Mouse (Mus musculus): ENCODE data around the gene Nsl1. TPM values are rescaled to one million over a fixed set of nuclear protein-coding genes. Genes with fewer than 3 reads are reported as not detected.

Nsl1 gene
- 24.9 and 35.6 TPM in 2 replicates for polyA plus RNA-seq (2011; ENCODE audit: insufficient read depth, insufficient read length, low read depth, missing spikeins)

DNA sequence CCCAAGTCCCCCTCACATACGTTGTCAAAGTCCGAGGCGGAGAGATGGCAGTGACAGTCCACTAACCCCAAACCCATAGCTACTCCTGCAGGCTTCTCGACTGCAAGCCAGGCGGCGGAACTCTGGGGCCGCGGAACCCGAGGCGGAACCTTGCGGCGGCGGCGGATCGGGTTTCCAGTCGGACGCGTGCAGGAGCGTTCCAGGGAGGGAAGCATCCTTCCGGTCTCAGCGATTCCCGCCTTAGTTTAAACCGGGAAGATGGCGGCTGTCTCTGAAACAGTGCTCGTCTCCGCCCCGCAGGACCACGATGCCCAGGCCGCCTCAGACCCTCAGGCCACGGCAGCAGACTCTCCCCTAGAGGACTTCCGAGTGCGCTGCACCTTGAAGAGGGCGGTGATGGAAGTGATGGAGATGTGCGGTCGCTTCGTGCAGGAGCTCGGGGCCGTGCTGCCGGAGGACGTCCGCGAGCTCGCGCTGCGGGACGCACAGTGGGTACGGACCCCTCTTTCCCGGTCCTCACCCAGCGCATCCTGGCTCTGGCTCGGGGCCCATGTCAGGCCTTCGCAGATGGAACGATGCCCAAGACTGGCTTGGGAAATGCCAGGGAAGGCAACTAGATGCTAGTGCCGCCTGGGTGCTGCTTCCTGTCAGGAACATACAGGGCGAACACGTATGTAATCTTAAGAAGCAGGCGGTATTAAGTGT is at the start of gene Nsl1, which contains the start of gene Tatdn3:
Nsl1 (plus strand) TSS at position 232 of the 705 bp plus-strand sequence.
Tatdn3 (minus strand) TSS at position 152 of the 705 bp plus-strand sequence.
- no peaks in the 10 kb centered on the region for H3K9me3 ChIP-seq (replicated peaks; ENCODE audit: control insufficient read depth, insufficient read depth, low read length, poor library complexity, severe bottlenecking)
- H3K27ac ChIP-seq (ENCODE audit: insufficient read depth, low read length): no peak within 1 kb of the TSS
- H3K36me3 ChIP-seq (ENCODE audit: control insufficient read depth, insufficient read depth, low read length, poor library complexity, severe bottlenecking): peaks cover 7% of the 10 kb centered on the region
- H3K27me3 ChIP-seq (ENCODE audit: control insufficient read depth, insufficient read depth, low read length, poor library complexity, severe bottlenecking): no peaks in the 10 kb centered on the region
- H3K9ac ChIP-seq (ENCODE audit: low read depth, poor library complexity, severe bottlenecking): peak within 1 kb of the TSS; percentile 90
- no peak for TF ChIP-seq POLR2A (IDR thresholded peaks at IDR 0.05; ENCODE audit: insufficient read depth, low read length)
- TF ChIP-seq CTCF (IDR thresholded peaks at IDR 0.05; ENCODE audit: low read depth, low read length): no peak
- no peak for TF ChIP-seq EP300 (IDR thresholded peaks at IDR 0.05; ENCODE audit: insufficient read depth, low read depth, low read length)
- no peaks in the 10 kb centered on the region for H3K4me1 ChIP-seq (ENCODE audit: control insufficient read depth, insufficient read depth, low read length)
- H3K4me3 ChIP-seq (ENCODE audit: low read depth, low read length): peak within 1 kb of the TSS; percentile 84

DNA sequence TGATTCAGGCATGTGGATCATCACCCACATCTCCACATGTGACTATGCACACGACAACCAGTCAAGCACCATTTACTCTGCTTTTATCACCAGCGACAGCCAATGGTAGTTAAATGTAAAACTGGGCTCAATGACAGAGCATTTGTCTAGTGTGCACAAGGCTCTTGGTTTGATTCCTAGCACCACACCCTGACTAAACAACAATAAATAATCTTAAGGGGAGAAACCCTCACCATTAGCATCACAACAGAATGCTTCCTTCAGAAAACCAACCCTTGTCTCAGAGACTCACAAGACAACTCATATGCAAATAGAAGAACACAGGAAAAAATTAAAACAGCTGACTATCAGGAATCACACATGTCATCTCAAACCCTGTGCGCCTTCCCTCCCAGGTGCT is 48.5 kb upstream of the Nsl1 start:
- TF ChIP-seq CTCF (IDR thresholded peaks at IDR 0.05; ENCODE audit: low read depth, low read length) (no peak), EP300 (IDR thresholded peaks at IDR 0.05; ENCODE audit: insufficient read depth, low read depth, low read length) (no peak), POLR2A (IDR thresholded peaks at IDR 0.05; ENCODE audit: insufficient read depth, low read length) (no peak)
- Histone ChIP-seq H3K36me3 (ENCODE audit: control insufficient read depth, insufficient read depth, low read length, poor library complexity, severe bottlenecking) (peaks cover 5% of the 10 kb centered on the region; the same call in 1 of the 2 replicates), H3K27ac (ENCODE audit: insufficient read depth, low read length) (no peak overlapping the region), H3K4me3 (ENCODE audit: low read depth, low read length) (no peak overlapping the region), H3K27me3 (ENCODE audit: control insufficient read depth, insufficient read depth, low read length, poor library complexity, severe bottlenecking) (no peaks in the 10 kb centered on the region), H3K9ac (ENCODE audit: low read depth, poor library complexity, severe bottlenecking) (no peak overlapping the region), H3K9me3 (replicated peaks; ENCODE audit: control insufficient read depth, insufficient read depth, low read length, poor library complexity, severe bottlenecking) (no peaks in the 10 kb centered on the region), H3K4me1 (ENCODE audit: control insufficient read depth, insufficient read depth, low read length) (no peaks in the 10 kb centered on the region)

DNA sequence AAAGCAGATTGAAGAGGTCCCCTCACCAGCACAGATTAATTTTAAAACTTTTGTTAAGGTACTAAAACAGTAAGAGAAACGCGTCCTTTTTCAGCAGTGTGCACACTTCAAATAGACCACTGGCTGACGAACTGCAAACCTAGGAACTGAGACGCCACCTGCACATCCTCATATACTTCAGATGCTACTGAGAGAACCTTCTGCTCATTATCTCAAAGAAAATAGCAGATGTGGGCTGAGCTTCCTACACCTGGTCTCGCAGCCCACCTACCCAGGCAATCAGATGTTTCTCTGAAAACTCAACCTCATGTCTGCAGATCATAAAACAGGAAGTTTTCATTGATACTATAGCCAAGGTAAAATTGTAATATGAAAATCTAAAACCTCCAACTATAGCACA is 43.0 kb upstream of the Nsl1 start:
- H3K27me3 ChIP-seq (ENCODE audit: control insufficient read depth, insufficient read depth, low read length, poor library complexity, severe bottlenecking): no peaks in the 10 kb centered on the region
- no peak overlapping the region for H3K9ac ChIP-seq (ENCODE audit: low read depth, poor library complexity, severe bottlenecking)
- H3K9me3 ChIP-seq (replicated peaks; ENCODE audit: control insufficient read depth, insufficient read depth, low read length, poor library complexity, severe bottlenecking): no peaks in the 10 kb centered on the region
- no peaks in the 10 kb centered on the region for H3K4me1 ChIP-seq (ENCODE audit: control insufficient read depth, insufficient read depth, low read length)
- H3K27ac ChIP-seq (ENCODE audit: insufficient read depth, low read length): no peak overlapping the region
- H3K4me3 ChIP-seq (ENCODE audit: low read depth, low read length): no peak overlapping the region
- TF ChIP-seq POLR2A (IDR thresholded peaks at IDR 0.05; ENCODE audit: insufficient read depth, low read length) (no peak), EP300 (IDR thresholded peaks at IDR 0.05; ENCODE audit: insufficient read depth, low read depth, low read length) (no peak), CTCF (IDR thresholded peaks at IDR 0.05; ENCODE audit: low read depth, low read length) (no peak)
- H3K36me3 ChIP-seq (ENCODE audit: control insufficient read depth, insufficient read depth, low read length, poor library complexity, severe bottlenecking): 0 out of 2 replicates have a peak, but pooled peaks cover 2% of the 10 kb centered on the region

DNA sequence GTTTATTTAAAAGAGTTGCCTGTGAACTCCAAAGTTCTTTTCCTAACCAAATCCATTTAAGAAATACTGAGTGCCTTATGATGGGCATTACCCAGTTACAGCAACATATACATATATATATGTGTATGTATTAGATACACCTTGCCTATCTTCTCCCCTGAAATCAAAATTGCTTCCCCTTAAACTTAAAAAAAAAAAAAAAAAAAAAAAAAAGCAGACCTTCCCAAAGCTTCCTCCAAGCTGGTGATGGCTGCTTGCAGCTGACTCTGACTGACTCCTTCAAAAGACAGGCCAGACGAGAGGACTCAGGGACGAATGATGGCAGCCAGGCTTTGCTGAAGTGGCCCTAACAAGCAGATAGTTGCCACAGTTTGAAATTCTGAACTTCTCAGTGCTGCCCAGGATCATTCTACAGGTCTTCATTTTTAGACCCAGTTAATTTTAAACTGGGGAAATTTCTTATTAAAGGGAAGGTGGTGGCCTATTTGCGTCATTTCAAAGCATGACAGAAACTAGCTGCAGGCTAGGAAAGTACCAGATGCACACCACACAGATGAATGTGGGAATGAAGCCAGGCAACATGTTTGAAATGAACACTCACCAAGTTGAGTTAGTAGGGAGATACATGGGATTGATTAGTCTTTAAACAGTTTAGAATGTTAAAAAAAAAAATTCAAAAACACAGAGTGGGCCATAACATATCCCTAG is 42.4 kb upstream of the Nsl1 start:
- TF ChIP-seq POLR2A (IDR thresholded peaks at IDR 0.05; ENCODE audit: insufficient read depth, low read length) (no peak), CTCF (IDR thresholded peaks at IDR 0.05; ENCODE audit: low read depth, low read length) (no peak), EP300 (IDR thresholded peaks at IDR 0.05; ENCODE audit: insufficient read depth, low read depth, low read length) (no peak)
- Histone ChIP-seq H3K4me1 (ENCODE audit: control insufficient read depth, insufficient read depth, low read length) (no peaks in the 10 kb centered on the region), H3K9me3 (replicated peaks; ENCODE audit: control insufficient read depth, insufficient read depth, low read length, poor library complexity, severe bottlenecking) (no peaks in the 10 kb centered on the region), H3K4me3 (ENCODE audit: low read depth, low read length) (no peak overlapping the region), H3K36me3 (ENCODE audit: control insufficient read depth, insufficient read depth, low read length, poor library complexity, severe bottlenecking) (0 out of 2 replicates have a peak, but pooled peaks cover 2% of the 10 kb centered on the region), H3K27me3 (ENCODE audit: control insufficient read depth, insufficient read depth, low read length, poor library complexity, severe bottlenecking) (no peaks in the 10 kb centered on the region), H3K27ac (ENCODE audit: insufficient read depth, low read length) (no peak overlapping the region), H3K9ac (ENCODE audit: low read depth, poor library complexity, severe bottlenecking) (no peak overlapping the region)

DNA sequence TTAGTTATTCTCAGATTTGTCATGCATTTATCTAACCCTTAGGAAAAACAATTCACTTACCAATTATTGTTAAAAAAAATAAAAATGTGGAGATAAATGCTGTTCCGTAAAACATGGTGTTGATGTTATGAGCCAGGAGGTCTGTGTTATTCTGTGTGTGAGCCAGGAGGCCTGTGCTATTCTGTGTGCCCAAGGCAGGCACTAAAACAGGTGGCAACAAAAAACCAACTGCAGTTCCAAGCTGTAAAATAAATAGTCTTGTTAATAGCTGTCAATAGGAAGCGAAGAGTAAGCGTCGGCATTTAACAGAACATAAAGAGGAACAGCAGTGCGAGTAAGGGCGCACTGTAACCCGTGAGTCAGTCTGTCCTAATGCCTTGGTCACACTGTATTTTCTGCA is 41.8 kb upstream of the Nsl1 start:
- H3K9me3 ChIP-seq (replicated peaks; ENCODE audit: control insufficient read depth, insufficient read depth, low read length, poor library complexity, severe bottlenecking): no peaks in the 10 kb centered on the region
- no peaks in the 10 kb centered on the region for H3K27me3 ChIP-seq (ENCODE audit: control insufficient read depth, insufficient read depth, low read length, poor library complexity, severe bottlenecking)
- TF ChIP-seq POLR2A (IDR thresholded peaks at IDR 0.05; ENCODE audit: insufficient read depth, low read length) (no peak), CTCF (IDR thresholded peaks at IDR 0.05; ENCODE audit: low read depth, low read length) (no peak), EP300 (IDR thresholded peaks at IDR 0.05; ENCODE audit: insufficient read depth, low read depth, low read length) (no peak)
- no peak overlapping the region for H3K9ac ChIP-seq (ENCODE audit: low read depth, poor library complexity, severe bottlenecking)
- H3K27ac ChIP-seq (ENCODE audit: insufficient read depth, low read length): no peak overlapping the region
- no peaks in the 10 kb centered on the region for H3K4me1 ChIP-seq (ENCODE audit: control insufficient read depth, insufficient read depth, low read length)
- 0 out of 2 replicates have a peak, but pooled peaks cover 2% of the 10 kb centered on the region for H3K36me3 ChIP-seq (ENCODE audit: control insufficient read depth, insufficient read depth, low read length, poor library complexity, severe bottlenecking)
- H3K4me3 ChIP-seq (ENCODE audit: low read depth, low read length): no peak overlapping the region
